Mouse (Mus musculus) liver, postnatal 0 days (tissue): ENCODE data around the gene Rarg.

Experiments used
- CTCF ChIP-seq: sonication (generic); IDR thresholded peaks from 2 replicates; pipeline ENCODE4 v1.5.1; 2016; ENCODE audit warnings: antibody characterized with exemption, low read depth
- EP300 ChIP-seq: IDR thresholded peaks from 2 replicates; pipeline ENCODE4 v1.6.1; 2016; ENCODE audit warnings: antibody characterized with exemption, low read depth, mild to moderate bottlenecking

DNA sequence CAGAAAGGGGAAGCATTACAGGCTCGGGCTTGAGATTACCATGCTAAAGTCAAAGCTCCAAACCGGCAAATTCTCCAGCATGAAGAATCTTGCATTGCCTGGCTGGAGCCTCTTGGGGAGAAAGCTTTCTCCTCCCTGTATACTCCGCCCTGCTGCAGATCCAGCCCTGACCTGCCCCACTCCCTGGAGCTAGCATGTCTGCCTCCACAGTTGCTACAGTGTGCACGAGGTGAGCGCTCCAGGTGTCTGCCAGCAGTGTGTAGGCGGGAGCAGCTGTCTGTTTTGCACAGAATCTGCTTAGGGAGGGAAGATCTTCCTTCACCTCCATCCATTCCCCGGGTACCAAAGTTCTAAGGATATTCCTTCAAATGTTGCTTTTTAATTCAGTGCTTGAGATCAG is 5.3 kb upstream of the Rarg start:
- TF ChIP-seq CTCF, result no peak
- no peak for TF ChIP-seq EP300
